Mouse (Mus musculus): ENCODE results near the gene Svs3a. TPM values are rescaled to one million over a fixed set of nuclear protein-coding genes. Genes with fewer than 3 reads are reported as not detected.
"Not testable (repeated sequence)": the region's sequence is repeated elsewhere in the genome, so short reads cannot be mapped to it uniquely, and the experiment has no call there.

The Svs3a gene
- polyA plus RNA-seq (2015; fragmentation: Nextera tagmentation; extraction: Ambion mirVana) = not detected in 2 replicates

- not testable (repeated sequence) for H3K9ac ChIP-seq; H3K36me3 ChIP-seq; H3K27me3 ChIP-seq; H3K9me3 ChIP-seq; H3K27ac ChIP-seq; H3K4me2 ChIP-seq; ATAC-seq (ENCODE audit: borderline replicate concordance, extremely low read depth, low FRiP score, low TSS enrichment); H3K4me3 ChIP-seq; H3K4me1 ChIP-seq
- 76% methylated on average over 1 of the region's 1 CpGs for WGBS
Observed at GRCm38 (mm10) chr2:164288968-164289367, at the start of gene Svs3a. Svs3a (plus strand) TSS chr2:164289268.

DNA sequence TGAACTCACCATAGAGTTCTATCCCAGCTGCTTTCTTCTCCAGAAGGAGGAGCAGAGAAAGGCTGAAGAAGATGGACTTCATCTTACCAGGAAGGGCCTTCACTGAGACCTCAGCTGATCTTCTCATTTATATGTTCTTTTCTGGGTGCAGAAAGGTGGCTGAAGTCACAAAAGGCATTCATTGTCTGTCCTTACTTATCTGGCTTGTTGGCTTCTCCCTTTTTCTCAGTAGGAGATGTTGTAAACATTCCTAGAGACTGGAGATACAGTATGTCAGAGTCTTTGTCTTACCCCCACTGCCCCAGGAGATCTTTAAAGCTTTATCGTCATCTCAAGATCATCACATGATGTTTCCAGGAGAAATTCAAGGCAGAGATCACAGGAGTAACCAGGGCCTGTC lies 32.5 kb upstream of the Svs3a start, which contains the start of gene Svs3b:
Gene Svs3b (minus strand): TSS at position 101 of the 400 bp plus-strand sequence.
- H3K27me3 ChIP-seq; H3K27ac ChIP-seq; H3K9ac ChIP-seq; H3K4me1 ChIP-seq; H3K9me3 ChIP-seq; H3K36me3 ChIP-seq; ATAC-seq (ENCODE audit: borderline replicate concordance, extremely low read depth, low FRiP score, low TSS enrichment); H3K4me3 ChIP-seq; H3K4me2 ChIP-seq: not testable (repeated sequence)
- WGBS = 84% methylated on average over 1 of the region's 1 CpGs

- no peak within 1 kb of the TSS for H3K4me3 ChIP-seq
- no peak for ATAC-seq (ENCODE audit: borderline replicate concordance, extremely low read depth, low FRiP score, low TSS enrichment)
- no peaks in the 10 kb centered on the region for H3K36me3 ChIP-seq
- H3K4me1 ChIP-seq = no peaks in the 10 kb centered on the region
- no peak within 1 kb of the TSS for H3K27ac ChIP-seq
- H3K27me3 ChIP-seq = no peaks in the 10 kb centered on the region
- H3K9ac ChIP-seq = no peak within 1 kb of the TSS
- H3K9me3 ChIP-seq = no peaks in the 10 kb centered on the region
- H3K4me2 ChIP-seq = no peak within 1 kb of the TSS
- WGBS = 88% methylated on average over 4 of the region's 4 CpGs
Observed at GRCm38 (mm10) chr2:164278359-164278758, 10.7 kb upstream of the Svs3a start, which contains the start of gene Svs4. Svs4 (minus strand) TSS chr2:164278459.

GRCm38 (mm10) chr2:164312599-164312998 lies 23.5 kb downstream of the Svs3a start:
- ATAC-seq (ENCODE audit: borderline replicate concordance, extremely low read depth, low FRiP score, low TSS enrichment) = no peak
- Histone ChIP-seq H3K9ac (no peak overlapping the region), H3K4me2 (no peak overlapping the region), H3K4me1 (no peaks in the 10 kb centered on the region), H3K27ac (no peak overlapping the region), H3K9me3 (no peaks in the 10 kb centered on the region), H3K4me3 (no peak overlapping the region), H3K36me3 (no peaks in the 10 kb centered on the region), H3K27me3 (no peaks in the 10 kb centered on the region)
- WGBS = 79% methylated on average over 5 of the region's 5 CpGs

GRCm38 (mm10) chr2:164315460-164315859 lies 26.4 kb downstream of the Svs3a start:
- not testable (repeated sequence) for H3K27me3 ChIP-seq; H3K4me1 ChIP-seq; H3K36me3 ChIP-seq; H3K9me3 ChIP-seq; H3K9ac ChIP-seq; ATAC-seq (ENCODE audit: borderline replicate concordance, extremely low read depth, low FRiP score, low TSS enrichment); H3K27ac ChIP-seq; H3K4me2 ChIP-seq; H3K4me3 ChIP-seq

- H3K4me2 ChIP-seq; H3K36me3 ChIP-seq; ATAC-seq (ENCODE audit: borderline replicate concordance, extremely low read depth, low FRiP score, low TSS enrichment); H3K4me1 ChIP-seq; H3K9ac ChIP-seq; H3K27ac ChIP-seq; H3K27me3 ChIP-seq; H3K9me3 ChIP-seq; H3K4me3 ChIP-seq: not testable (repeated sequence)
- 78% methylated on average over 1 of the region's 1 CpGs for WGBS
Observed at GRCm38 (mm10) chr2:164316451-164316850, 27.4 kb downstream of the Svs3a start, which contains the start of gene Svs6. Svs6 (plus strand) TSS chr2:164316751.

- H3K27me3 ChIP-seq = no peaks in the 10 kb centered on the region
- no peaks in the 10 kb centered on the region for H3K4me1 ChIP-seq
- H3K4me2 ChIP-seq = no peak overlapping the region
- no peak overlapping the region for H3K27ac ChIP-seq
- H3K36me3 ChIP-seq = no peaks in the 10 kb centered on the region
- no peaks in the 10 kb centered on the region for H3K9me3 ChIP-seq
- H3K4me3 ChIP-seq = no peak overlapping the region
- WGBS = 68% methylated on average over 6 of the region's 6 CpGs
- ATAC-seq (ENCODE audit: borderline replicate concordance, extremely low read depth, low FRiP score, low TSS enrichment) = no peak
- H3K9ac ChIP-seq = no peak overlapping the region
Observed at GRCm38 (mm10) chr2:164320983-164321382, 31.9 kb downstream of the Svs3a start.

DNA sequence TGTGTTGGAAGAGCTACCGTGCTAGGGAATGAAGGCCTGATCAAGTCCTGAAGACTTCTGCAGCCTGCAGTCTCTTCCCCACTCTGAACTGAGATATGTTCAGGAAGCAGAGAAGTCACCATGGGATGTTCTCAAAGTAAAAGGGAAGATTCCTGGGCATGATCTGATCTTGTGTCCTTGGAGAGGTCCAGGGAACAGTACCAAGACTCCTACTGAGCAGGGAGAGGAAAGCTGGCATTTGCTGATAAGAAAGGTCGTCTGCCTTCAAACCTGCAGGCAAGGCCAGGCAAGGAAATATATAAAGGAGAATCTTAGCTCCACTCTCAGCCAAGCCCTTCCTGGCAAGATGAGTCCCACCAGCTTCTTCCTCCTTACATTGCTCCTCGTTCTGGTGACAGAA lies 43.4 kb downstream of the Svs3a start, which contains the start of gene Svs5:
Gene Svs5 (plus strand): TSS at position 301 of the 400 bp plus-strand sequence.
- H3K4me1 ChIP-seq; H3K4me3 ChIP-seq; H3K4me2 ChIP-seq; H3K9me3 ChIP-seq; H3K27ac ChIP-seq; H3K9ac ChIP-seq; ATAC-seq (ENCODE audit: borderline replicate concordance, extremely low read depth, low FRiP score, low TSS enrichment); H3K27me3 ChIP-seq; H3K36me3 ChIP-seq: not testable (repeated sequence)
- WGBS = 69% methylated on average over 3 of the region's 3 CpGs

Other genes starting within 250 kb of the Svs3a start
- gene Stk4, start 218.9 kb upstream of the Svs3a start, polyA plus RNA-seq (2015; fragmentation: Nextera tagmentation; extraction: Ambion mirVana) = 20.3 and 23.2 TPM in 2 replicates
- gene Tomm34, start 218.1 kb upstream of the Svs3a start, polyA plus RNA-seq (2015; fragmentation: Nextera tagmentation; extraction: Ambion mirVana) = 52.3 and 53.0 TPM in 2 replicates
- not detected in 2 replicates for gene Kcns1, start 118.2 kb upstream of the Svs3a start, polyA plus RNA-seq (2015; fragmentation: Nextera tagmentation; extraction: Ambion mirVana)
- gene Wfdc5, start 106.5 kb upstream of the Svs3a start, polyA plus RNA-seq (2015; fragmentation: Nextera tagmentation; extraction: Ambion mirVana) = not detected in 2 replicates
- gene Wfdc12, start 98.7 kb upstream of the Svs3a start, polyA plus RNA-seq (2015; fragmentation: Nextera tagmentation; extraction: Ambion mirVana) = not detected in 2 replicates
- gene Wfdc15a, start 89.1 kb upstream of the Svs3a start, polyA plus RNA-seq (2015; fragmentation: Nextera tagmentation; extraction: Ambion mirVana) = not detected in 2 replicates
- 0.45 TPM in 1 of 2 replicates, not detected in the other for gene Wfdc15b, start 67.6 kb upstream of the Svs3a start, polyA plus RNA-seq (2015; fragmentation: Nextera tagmentation; extraction: Ambion mirVana)
- not detected in 2 replicates for gene Svs2, start 50.8 kb upstream of the Svs3a start, polyA plus RNA-seq (2015; fragmentation: Nextera tagmentation; extraction: Ambion mirVana)
- not detected in 2 replicates for gene Svs3b, start 32.6 kb upstream of the Svs3a start, polyA plus RNA-seq (2015; fragmentation: Nextera tagmentation; extraction: Ambion mirVana)
- gene Svs4, start 10.8 kb upstream of the Svs3a start, polyA plus RNA-seq (2015; fragmentation: Nextera tagmentation; extraction: Ambion mirVana) = not detected in 2 replicates
- gene Svs6, start 27.5 kb downstream of the Svs3a start, polyA plus RNA-seq (2015; fragmentation: Nextera tagmentation; extraction: Ambion mirVana) = not detected in 2 replicates
- gene Svs5, start 43.5 kb downstream of the Svs3a start, polyA plus RNA-seq (2015; fragmentation: Nextera tagmentation; extraction: Ambion mirVana) = not detected in 2 replicates
- gene Slpi, start 99.8 kb downstream of the Svs3a start, polyA plus RNA-seq (2015; fragmentation: Nextera tagmentation; extraction: Ambion mirVana) = 1.4 and 1.6 TPM in 2 replicates
- gene Rbpjl, start 113.9 kb downstream of the Svs3a start, polyA plus RNA-seq (2015; fragmentation: Nextera tagmentation; extraction: Ambion mirVana) = 9.4 and 10.7 TPM in 2 replicates
- 41.3 and 42.7 TPM in 2 replicates for gene Matn4, start 115.9 kb downstream of the Svs3a start, polyA plus RNA-seq (2015; fragmentation: Nextera tagmentation; extraction: Ambion mirVana)
- gene Sdc4, start 154.6 kb downstream of the Svs3a start, polyA plus RNA-seq (2015; fragmentation: Nextera tagmentation; extraction: Ambion mirVana) = 161 and 178 TPM in 2 replicates
- 65.8 and 69.0 TPM in 2 replicates for gene Sys1, start 167.7 kb downstream of the Svs3a start, polyA plus RNA-seq (2015; fragmentation: Nextera tagmentation; extraction: Ambion mirVana)
- gene Gm20458, start 171.7 kb downstream of the Svs3a start, polyA plus RNA-seq (2015; fragmentation: Nextera tagmentation; extraction: Ambion mirVana) = 17.1 and 17.6 TPM in 2 replicates
- not detected in 2 replicates for gene Trp53tg5, start 184.5 kb downstream of the Svs3a start, polyA plus RNA-seq (2015; fragmentation: Nextera tagmentation; extraction: Ambion mirVana)
- 8.8 and 10.1 TPM in 2 replicates for gene Dbndd2, start 196.8 kb downstream of the Svs3a start, polyA plus RNA-seq (2015; fragmentation: Nextera tagmentation; extraction: Ambion mirVana)
- gene Pigt, start 208.3 kb downstream of the Svs3a start, polyA plus RNA-seq (2015; fragmentation: Nextera tagmentation; extraction: Ambion mirVana) = 60.8 and 64.6 TPM in 2 replicates

Data from lung, embryonic 15.5 days (tissue).